Mouse (Mus musculus) small intestine, adult 2 months (tissue): ENCODE results near the gene Cipc.

Source experiments
- CTCF ChIP-seq: fragments of 200-500 bp; IDR thresholded peaks from 2 replicates; pipeline ENCODE4 v1.5.1; 2012; ENCODE audit warnings: low read depth, mild to moderate bottlenecking, control low read depth, inconsistent platforms, low read length, moderate library complexity, mixed read lengths; ENCODE audit not compliant: insufficient replicate concordance, insufficient read length; ENCODE audit errors: extremely low read depth
- POLR2A ChIP-seq: fragments of 200-500 bp; IDR thresholded peaks from 2 replicates; pipeline ENCODE4 v1.6.1; 2012; ENCODE audit warnings: low read depth, mild to moderate bottlenecking, control low read depth, inconsistent platforms, low read length, moderate library complexity

GRCm38 (mm10) chr12:86914756-86915155 lies 32.1 kb upstream of the Cipc start:
- no peak for TF ChIP-seq CTCF
- no peak for TF ChIP-seq POLR2A
